Mouse (Mus musculus) heart, adult 2 months (tissue): ENCODE measurements at regions not wholly inside any gene's neighbourhood (a gene's known extent, or its start where the extent isn't known, plus 50 kb on each side); places are given as distances from the start of the nearest gene placed in this dataset.

Experiments used
- DNase-seq, 2 experiments: peaks; one replicate each; pipeline ENCODE4 v3.0.0; 2021
- H3K27ac ChIP-seq: fragments of 200-600 bp; 2 replicates; pipeline ENCODE4 v1.8.1; 2022
- H3K27me3 ChIP-seq: fragments of 200-500 bp; 2 replicates; pipeline ENCODE4 v1.6.1; 2012; ENCODE audit warnings: mild to moderate bottlenecking, low read length, inconsistent platforms, mixed read lengths; ENCODE audit not compliant: control insufficient read depth, insufficient read depth
- H3K36me3 ChIP-seq: fragments of 200-500 bp; 2 replicates; pipeline ENCODE4 v1.6.1; 2012; ENCODE audit warnings: low read length, inconsistent platforms; ENCODE audit not compliant: control insufficient read depth, insufficient read depth
- H3K4me1 ChIP-seq: fragments of 200-500 bp; 2 replicates; pipeline ENCODE4 v1.6.1; 2011; ENCODE audit warnings: low read length; ENCODE audit not compliant: control insufficient read depth, insufficient read depth
- H3K4me3 ChIP-seq: fragments of 200-600 bp; 2 replicates; pipeline ENCODE4 v1.8.1; 2022
- H3K79me2 ChIP-seq: fragments of 200-500 bp; replicated peaks from 2 replicates; pipeline ENCODE4 v1.6.1; 2012; ENCODE audit warnings: mild to moderate bottlenecking, inconsistent platforms, low read length, moderate library complexity, mixed read lengths; ENCODE audit not compliant: control insufficient read depth, insufficient read depth
- H3K9ac ChIP-seq: fragments of 200-500 bp; 2 replicates; pipeline ENCODE4 v1.6.1; 2012; ENCODE audit warnings: low read depth, mild to moderate bottlenecking, control low read depth, inconsistent platforms, low read length, mixed read lengths
- CTCF ChIP-seq: fragments of 200-600 bp; IDR thresholded peaks from 2 replicates; pipeline ENCODE4 v1.8.1; 2022; ENCODE audit warnings: antibody characterized with exemption, mild to moderate bottlenecking, moderate library complexity
- EP300 ChIP-seq: fragments of 200-500 bp; IDR thresholded peaks from 2 replicates; pipeline ENCODE4 v1.6.1; 2011; ENCODE audit warnings: low read depth, low read length, control low read depth; ENCODE audit not compliant: insufficient read depth
- POLR2A ChIP-seq: fragments of 200-500 bp; IDR thresholded peaks from 2 replicates; pipeline ENCODE4 v1.6.1; 2011; ENCODE audit warnings: mild to moderate bottlenecking, low read depth, low read length, control low read depth; ENCODE audit not compliant: insufficient read depth
- WGBS: fragments of 180-500 bp; shearing (Covaris S2); methylation state at CpG from one replicate; pipeline ENCODE4 v1.1.7; 2018; 5-methylcytosine and 5-hydroxymethylcytosine counted together
- intact Hi-C: fragments of 180-260 bp; cut with DNase I; formaldehyde crosslinking; loops from one replicate; pipeline ENCODE4 v1.15.1; 2025

- no peak overlapping the region for H3K4me3 ChIP-seq
- intact Hi-C loops: no loop called here
- 93% methylated on average over 7 of the region's 7 CpGs for WGBS
Observed at GRCm38 (mm10) chr13:28826284-28826683, 127.2 kb downstream of the Sox4 start.

GRCm38 (mm10) chr13:28823985-28824384 lies 129.5 kb downstream of the Sox4 start:
- no peak for DNase-seq
- no peak for TF ChIP-seq POLR2A
- no peak for TF ChIP-seq CTCF
- TF ChIP-seq EP300: no peak
- H3K4me1 ChIP-seq: no peaks in the 10 kb centered on the region
- 74% methylated on average over 11 of the region's 11 CpGs for WGBS
- intact Hi-C loops: no loop called here
- H3K27ac ChIP-seq: no peak overlapping the region
- no peak overlapping the region for H3K9ac ChIP-seq
- no peak overlapping the region for H3K4me3 ChIP-seq
- no peaks in the 10 kb centered on the region for H3K79me2 ChIP-seq
- no peaks in the 10 kb centered on the region for H3K36me3 ChIP-seq
- no peaks in the 10 kb centered on the region for H3K27me3 ChIP-seq

More at GRCm38 (mm10) chr13:28826284-28826683, 127.2 kb downstream of the Sox4 start:
- TF ChIP-seq EP300 (no peak), CTCF (no peak), POLR2A (no peak)
- DNase-seq: no peak
- Histone ChIP-seq H3K9ac (no peak overlapping the region), H3K79me2 (no peaks in the 10 kb centered on the region; the same call in 1 of the 2 replicates), H3K4me1 (no peaks in the 10 kb centered on the region), H3K36me3 (no peaks in the 10 kb centered on the region), H3K27me3 (no peaks in the 10 kb centered on the region), H3K27ac (no peak overlapping the region)

GRCm38 (mm10) chr13:28823311-28823880 lies 130.1 kb downstream of the Sox4 start:
- no peak for DNase-seq
- Histone ChIP-seq H3K36me3 (no peaks in the 10 kb centered on the region), H3K27me3 (no peaks in the 10 kb centered on the region), H3K4me1 (no peaks in the 10 kb centered on the region), H3K4me3 (no peak overlapping the region), H3K79me2 (no peaks in the 10 kb centered on the region), H3K27ac (no peak overlapping the region), H3K9ac (no peak overlapping the region)
- TF ChIP-seq CTCF (no peak), EP300 (no peak), POLR2A (no peak)
- 79% methylated on average over 9 of the region's 9 CpGs for WGBS
- intact Hi-C loops: no loop called here

DNA sequence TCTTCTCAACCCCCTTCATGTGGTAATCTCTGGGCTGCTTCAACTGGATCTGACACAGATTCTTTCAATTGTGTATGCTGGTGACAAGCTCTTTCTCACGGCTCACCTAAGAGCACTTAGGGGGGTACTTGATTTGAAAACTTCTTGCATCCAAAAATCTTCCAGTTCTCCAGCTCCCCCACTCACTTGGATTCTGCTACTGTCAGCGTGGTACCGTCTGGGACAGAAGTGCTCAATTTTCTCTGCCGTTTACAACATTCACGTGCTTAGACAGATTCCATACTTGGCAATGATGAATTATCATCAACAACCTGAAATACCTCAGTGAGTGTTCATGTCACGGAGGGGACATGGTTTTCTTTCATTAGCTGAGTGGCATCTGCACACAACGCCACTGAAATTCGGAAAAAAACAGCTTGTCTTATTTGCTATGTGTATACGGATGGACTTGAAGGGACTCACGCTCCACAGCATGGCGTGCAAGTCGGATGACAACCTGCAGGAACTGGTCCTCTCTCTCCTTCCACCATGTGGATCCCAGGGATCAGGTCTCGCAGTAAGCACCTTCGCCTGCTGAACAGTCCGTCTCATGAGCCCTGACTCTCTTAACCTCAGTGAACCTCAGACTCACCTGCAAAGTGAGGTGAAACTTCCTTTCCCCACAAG lies 132.5 kb downstream of the Sox4 start:
- intact Hi-C loops: no loop called here
- Histone ChIP-seq H3K4me3 (no peak overlapping the region), H3K36me3 (no peaks in the 10 kb centered on the region), H3K27ac (no peak overlapping the region), H3K27me3 (no peaks in the 10 kb centered on the region), H3K9ac (no peak overlapping the region), H3K4me1 (no peaks in the 10 kb centered on the region), H3K79me2 (no peaks in the 10 kb centered on the region)
- TF ChIP-seq POLR2A (no peak), EP300 (no peak), CTCF (no peak)
- WGBS: 93% methylated on average over 15 of the region's 15 CpGs
- DNase-seq: no peak

- TF ChIP-seq CTCF (no peak), EP300 (no peak)
- DNase-seq: no peak
- Histone ChIP-seq H3K79me2 (no peaks in the 10 kb centered on the region), H3K36me3 (no peaks in the 10 kb centered on the region; the same call in 1 of the 2 replicates), H3K4me3 (no peak overlapping the region), H3K27me3 (no peaks in the 10 kb centered on the region), H3K4me1 (no peaks in the 10 kb centered on the region), H3K9ac (no peak overlapping the region), H3K27ac (no peak overlapping the region)
- intact Hi-C loops: no loop called here
- 89% methylated on average over 4 of the region's 4 CpGs for WGBS
Observed at GRCm38 (mm10) chr13:28814127-28814526, 139.4 kb downstream of the Sox4 start.
